1 mouse cellular context compared by ENCODE assay signal in the genomic region with DNA sequence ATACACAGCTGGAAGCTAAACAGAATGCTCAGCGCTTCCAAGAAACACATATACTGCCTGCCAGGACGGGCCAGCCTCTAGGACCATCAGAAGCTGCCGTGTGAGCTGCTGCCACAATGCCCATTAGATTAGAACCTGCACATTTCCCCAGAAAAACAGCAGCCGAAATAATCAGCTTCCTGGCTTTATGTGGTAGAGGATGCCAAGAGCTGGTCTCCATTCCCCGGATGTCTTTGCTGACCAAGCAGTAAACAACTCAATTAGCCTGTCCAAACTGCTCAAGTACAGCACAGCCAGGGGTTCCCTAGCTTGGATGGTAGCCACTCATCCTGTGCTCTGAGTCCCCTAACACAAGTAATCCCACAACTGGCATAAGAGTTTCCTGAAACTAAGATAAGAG.
TF ChIP-seq lines count a peak whose summit lies in the region.

No protein-coding gene starts in this region.

TF ChIP-seq in myocyte, 11 proteins besides CTCF, POLR2A, EP300 and RAD21 (continued from another document):
- TF ChIP-seq MYOG (IDR thresholded peaks at IDR 0.05; ENCODE audit: control insufficient read depth in 1 of 3, insufficient read depth in 1 of 3, insufficient read length in 2 of 3, low read depth in 2 of 3) (no peak), TCF3 (IDR thresholded peaks at IDR 0.05; ENCODE audit: insufficient read length, low read depth) (no peak), REST (IDR thresholded peaks at IDR 0.05; ENCODE audit: insufficient read depth, insufficient read length) (no peak), SRF (IDR thresholded peaks at IDR 0.05; ENCODE audit: control insufficient read depth, insufficient read length, low read depth) (no peak), USF1 (IDR thresholded peaks at IDR 0.05; ENCODE audit: low read depth) (no peak), CEBPB (IDR thresholded peaks at IDR 0.05; ENCODE audit: insufficient read depth, poor library complexity, severe bottlenecking) (no peak), MYOD1 (IDR thresholded peaks at IDR 0.05; ENCODE audit: control insufficient read depth in 1 of 3, insufficient read length in 2 of 3, low read depth in 2 of 3) (no peak), TCF12 (IDR thresholded peaks at IDR 0.05; ENCODE audit: insufficient read depth, poor library complexity, severe bottlenecking) (no peak), MAX (IDR thresholded peaks at IDR 0.05; ENCODE audit: low read depth) (no peak)
